In genomic region chr2:32962875-32963220, GRCm38 (mm10) we compare ENCODE assay signal across 8 mouse cellular contexts. TPM values are rescaled to one million over a fixed set of nuclear protein-coding genes. Genes with fewer than 3 reads are reported as not detected.
DNase-seq lines count a peak whose midpoint lies in the region; ATAC-seq and TF ChIP-seq lines count a peak whose summit lies in the region.

No protein-coding gene starts in this region.

- WGBS in heart, embryonic 13.5 days: 6% methylated on average over 9 of the region's 9 CpGs
- WGBS in hindbrain, embryonic 14.5 days: 10% methylated on average over 9 of the region's 9 CpGs
- WGBS in midbrain, embryonic 16.5 days: 14% methylated on average over 9 of the region's 9 CpGs

- H3K4me1 ChIP-seq in heart, embryonic 13.5 days: peaks cover 52% of the 10 kb centered on the region
- peaks cover 0 to 3% of the 10 kb centered on the region in 2 experiments; a peak in 1 of 4 replicates for H3K4me1 ChIP-seq in ES-E14 (ENCODE audit: control insufficient read depth in 2 of 2, insufficient read depth in 2 of 2, low read length in 2 of 2, poor library complexity in 1 of 2)
- peaks cover 31% of the 10 kb centered on the region for H3K4me1 ChIP-seq in hindbrain, embryonic 14.5 days (replicated peaks; ENCODE audit: control insufficient read depth, insufficient read depth, low read length)
- peaks cover 32% of the 10 kb centered on the region for H3K4me1 ChIP-seq in midbrain, embryonic 16.5 days (ENCODE audit: control insufficient read depth, insufficient read depth, low read length)

- peak overlapping the region; percentile 89 for H3K27ac ChIP-seq in heart, embryonic 13.5 days (replicated peaks)
- peak overlapping the region; percentile 93 for H3K27ac ChIP-seq in ES-E14 (ENCODE audit: insufficient read depth, low read depth, low read length, poor library complexity, severe bottlenecking)
- H3K27ac ChIP-seq in hindbrain, embryonic 14.5 days: no peak overlapping the region
- H3K27ac ChIP-seq in midbrain, embryonic 16.5 days (ENCODE audit: low read length): no peak overlapping the region

- peaks cover 40% of the 10 kb centered on the region for H3K36me3 ChIP-seq in heart, embryonic 13.5 days
- H3K36me3 ChIP-seq in ES-E14 (ENCODE audit: control insufficient read depth, insufficient read depth, low read length, poor library complexity, severe bottlenecking): peaks cover 32% of the 10 kb centered on the region
- H3K36me3 ChIP-seq in hindbrain, embryonic 14.5 days (replicated peaks; ENCODE audit: control insufficient read depth, insufficient read depth): peaks cover 31% of the 10 kb centered on the region
- peaks cover 12% of the 10 kb centered on the region; the same call in 1 of the 2 replicates for H3K36me3 ChIP-seq in midbrain, embryonic 16.5 days (ENCODE audit: control insufficient read depth, insufficient read depth, low read length)

- no peak for ATAC-seq in heart, embryonic 13.5 days (ENCODE audit: extremely low read depth, insufficient number of reproducible peaks, low FRiP score, low TSS enrichment)
- no peak for ATAC-seq in hindbrain, embryonic 14.5 days (ENCODE audit: low FRiP score)
- ATAC-seq in midbrain, embryonic 16.5 days: no peak
- ATAC-seq in monocyte, adult 5-6 weeks (replicated peaks; ENCODE audit: insufficient number of reproducible peaks, low FRiP score, low TSS enrichment, poor library complexity, severe bottlenecking): no peak

- in situ Hi-C loops in ES-E14 (cut with MboI; ENCODE audit: low sequenced_read_pairs in 2 of 2, unreplicated experiment in 2 of 2): no loop called here

- DNase-seq in heart, postnatal 4 days: no peak
- DNase-seq in ES-E14 (ENCODE audit: low read depth, low spot score): no peak
- DNase-seq in hindbrain, embryonic 14.5 days (ENCODE audit: low spot score): no peak
- DNase-seq in embryo, embryonic 9.5 days (ENCODE audit: extremely low spot score): no peak
- DNase-seq in frontal cortex, adult 2 months (ENCODE audit: extremely low spot score in 1 of 2, low spot score in 1 of 2): no peak

- H3K4me3 ChIP-seq in heart, embryonic 13.5 days: peak overlapping the region; percentile 87
- peak overlapping the region; percentile 84 to 99 for H3K4me3 ChIP-seq in ES-E14 (ENCODE audit: insufficient read depth in 1 of 2, low read depth in 1 of 2, low read length in 2 of 2, poor library complexity in 1 of 2, severe bottlenecking in 1 of 2)
- H3K4me3 ChIP-seq in hindbrain, embryonic 14.5 days (replicated peaks; ENCODE audit: low read length): peak overlapping the region; percentile 87
- H3K4me3 ChIP-seq in midbrain, embryonic 16.5 days (ENCODE audit: low read depth, low read length): peak overlapping the region; percentile 74

- H3K9me3 ChIP-seq in heart, embryonic 13.5 days: no peaks in the 10 kb centered on the region
- H3K9me3 ChIP-seq in ES-E14 (ENCODE audit: control insufficient read depth, insufficient read depth, low read depth, low read length): no peaks in the 10 kb centered on the region
- no peaks in the 10 kb centered on the region for H3K9me3 ChIP-seq in hindbrain, embryonic 14.5 days (ENCODE audit: control insufficient read depth, low read length)
- H3K9me3 ChIP-seq in midbrain, embryonic 16.5 days (replicated peaks; ENCODE audit: control insufficient read depth, low read length, poor library complexity, severe bottlenecking): no peaks in the 10 kb centered on the region

- H3K9ac ChIP-seq in heart, embryonic 13.5 days: peak overlapping the region; percentile 98
- H3K9ac ChIP-seq in ES-E14 (ENCODE audit: insufficient read depth, low read depth, low read length, poor library complexity, severe bottlenecking): peak overlapping the region; percentile 100
- H3K9ac ChIP-seq in hindbrain, embryonic 14.5 days: peak overlapping the region; percentile 95
- peak overlapping the region; percentile 90 for H3K9ac ChIP-seq in midbrain, embryonic 16.5 days (ENCODE audit: low read depth, low read length)

- no peaks in the 10 kb centered on the region for H3K27me3 ChIP-seq in heart, embryonic 13.5 days (replicated peaks)
- H3K27me3 ChIP-seq in hindbrain, embryonic 14.5 days (ENCODE audit: control insufficient read depth, insufficient read depth, low read length): no peaks in the 10 kb centered on the region
- H3K27me3 ChIP-seq in midbrain, embryonic 16.5 days (ENCODE audit: control insufficient read depth, insufficient read depth, low read depth, low read length): no peaks in the 10 kb centered on the region

- H3K4me2 ChIP-seq in heart, embryonic 13.5 days: peak overlapping the region; percentile 87
- peak overlapping the region; percentile 86 for H3K4me2 ChIP-seq in hindbrain, embryonic 14.5 days (replicated peaks)
- H3K4me2 ChIP-seq in midbrain, embryonic 16.5 days (ENCODE audit: low read length): peak overlapping the region; percentile 97

TF ChIP-seq in ES-E14, 5 proteins besides CTCF, POLR2A, EP300 and RAD21:
- TF ChIP-seq MAFK (IDR thresholded peaks at IDR 0.05; ENCODE audit: insufficient read depth, low read depth, low read length): no peak
- TF ChIP-seq HCFC1 (IDR thresholded peaks at IDR 0.05; ENCODE audit: borderline replicate concordance, insufficient read depth, low read length): no peak
- no peak for TF ChIP-seq ZNF384 (IDR thresholded peaks at IDR 0.05; ENCODE audit: low read depth, low read length)

RNA-seq across cellular contexts. Expression of gene Lrsam1, which starts 1.4 kb away (rescaled TPM):
- 8.1 and 9.6 TPM in 2 replicates for polyA plus RNA-seq in heart, embryonic 13.5 days (2015; fragmentation: Nextera tagmentation; extraction: Ambion mirVana)
- 10 to 100 TPM; 12.9 to 13.4 TPM for total RNA-seq in heart, postnatal 4 days (2021)
- 16.7 and 27.7 TPM in 2 replicates for total RNA-seq in ES-E14 (2012; rRNA removed)
- 20.2 and 22.4 TPM in 2 replicates for polyA plus RNA-seq in hindbrain, embryonic 14.5 days (2014; fragmentation: Nextera tagmentation; extraction: Ambion mirVana)
- polyA plus RNA-seq in midbrain, embryonic 16.5 days (2015; fragmentation: Nextera tagmentation; extraction: Ambion mirVana): 24.7 and 29.0 TPM in 2 replicates
- total RNA-seq in monocyte, adult 5-6 weeks (2017): 5.4 to 13.6 TPM (median 6.6 TPM) in 3 replicates
- polyA plus RNA-seq in frontal cortex, adult 2 months (2012; rRNA removed): 21.5 and 26.0 TPM in 2 replicates

RNA-seq across cellular contexts. Expression of gene Rpl12, which starts 1.5 kb away (rescaled TPM):
- polyA plus RNA-seq in heart, embryonic 13.5 days (2015; fragmentation: Nextera tagmentation; extraction: Ambion mirVana): 108 and 112 TPM in 2 replicates
- total RNA-seq in heart, postnatal 4 days (2021): 100 to 1,000 TPM; 151 to 169 TPM
- 2,117 and 2,535 TPM in 2 replicates for total RNA-seq in ES-E14 (2012; rRNA removed)
- polyA plus RNA-seq in hindbrain, embryonic 14.5 days (2014; fragmentation: Nextera tagmentation; extraction: Ambion mirVana): 106 and 113 TPM in 2 replicates
- 76.2 and 81.9 TPM in 2 replicates for polyA plus RNA-seq in midbrain, embryonic 16.5 days (2015; fragmentation: Nextera tagmentation; extraction: Ambion mirVana)
- 941 to 1,144 TPM (median 1,080 TPM) in 3 replicates for total RNA-seq in monocyte, adult 5-6 weeks (2017)
- 374 and 403 TPM in 2 replicates for polyA plus RNA-seq in frontal cortex, adult 2 months (2012; rRNA removed)

RNA-seq across cellular contexts. Expression of gene Slc2a8, which starts 19.0 kb away (rescaled TPM):
- polyA plus RNA-seq in heart, embryonic 13.5 days (2015; fragmentation: Nextera tagmentation; extraction: Ambion mirVana): 18.6 and 19.0 TPM in 2 replicates
- total RNA-seq in heart, postnatal 4 days (2021): 10 to 100 TPM; 12.4 to 13.5 TPM
- 25.7 and 77.9 TPM in 2 replicates for total RNA-seq in ES-E14 (2012; rRNA removed)
- polyA plus RNA-seq in hindbrain, embryonic 14.5 days (2014; fragmentation: Nextera tagmentation; extraction: Ambion mirVana): 16.3 and 17.4 TPM in 2 replicates
- polyA plus RNA-seq in midbrain, embryonic 16.5 days (2015; fragmentation: Nextera tagmentation; extraction: Ambion mirVana): 20.7 and 21.7 TPM in 2 replicates
- 1.1 to 4.2 TPM (median 1.4 TPM) in 3 replicates for total RNA-seq in monocyte, adult 5-6 weeks (2017)
- polyA plus RNA-seq in frontal cortex, adult 2 months (2012; rRNA removed): 37.7 and 40.8 TPM in 2 replicates

Comparison
In these comparisons a context has a peak if more than half of its experiments do, and no peak if none do; other contexts are left out.
1. H3K27ac ChIP-seq: peak in heart, embryonic 13.5 days (single experiment) and ES-E14 (single experiment); none in hindbrain, embryonic 14.5 days (single experiment) and midbrain, embryonic 16.5 days (single experiment).
2. Peak in every context shown above with its lines, with median percentiles within 50 percentile points of each other: H3K4me2 ChIP-seq, H3K4me3 ChIP-seq and H3K9ac ChIP-seq.